8 mouse cellular contexts compared by ENCODE assay signal in the genomic region with DNA sequence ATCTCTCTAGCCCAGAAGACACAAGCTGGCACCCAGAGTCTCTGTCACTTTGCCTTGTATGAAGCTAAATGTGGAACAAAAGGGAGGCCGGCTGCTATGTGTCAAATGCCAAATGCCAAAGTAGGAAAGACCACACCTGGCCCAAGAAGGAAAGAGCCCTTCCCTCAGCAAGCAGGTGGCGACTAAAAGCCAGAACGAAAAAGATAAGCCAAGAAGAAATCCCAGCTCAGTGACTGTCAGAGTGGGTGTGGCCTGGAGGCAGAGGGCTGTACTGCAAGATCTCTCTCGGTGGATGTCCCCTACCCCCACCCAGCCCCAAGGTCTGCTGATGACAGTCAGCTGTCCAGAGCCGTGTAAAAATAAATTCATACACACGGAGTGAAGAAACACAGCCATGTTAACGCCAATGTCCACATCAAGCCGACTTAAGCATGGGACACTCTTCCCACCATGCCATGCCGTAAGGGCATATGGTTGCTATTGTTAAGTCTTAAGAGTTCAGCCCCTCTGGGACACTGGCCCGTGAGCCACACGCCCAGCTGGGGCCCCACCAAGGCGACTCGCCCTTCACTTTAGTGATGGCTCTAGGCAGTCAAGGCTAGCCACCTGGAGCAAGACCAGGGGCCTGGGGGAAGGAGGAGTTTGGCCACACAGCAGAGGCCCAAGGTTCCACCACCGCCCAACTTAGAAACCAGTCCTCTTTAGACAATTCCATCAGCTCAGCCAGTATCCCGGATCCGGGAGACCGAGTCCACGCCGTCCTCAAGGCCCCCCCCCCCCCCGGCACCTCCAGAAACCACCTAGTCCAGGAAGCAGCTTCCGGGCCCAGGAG. TPM values are rescaled to one million over a fixed set of nuclear protein-coding genes. Genes with fewer than 3 reads are reported as not detected.
A peak's percentile ranks its signal among the peaks of the same experiment; 100 is the strongest.
DNase-seq lines count a peak whose midpoint lies in the region; ATAC-seq and TF ChIP-seq lines count a peak whose summit lies in the region.

No protein-coding gene starts in this region.

- ATAC-seq in midbrain, embryonic 13.5 days = peak; percentile 46
- ATAC-seq in activated CD4-positive, CD25-positive, alpha-beta regulatory T cell, adult 4 months = no peak

- H3K36me3 ChIP-seq in midbrain, embryonic 13.5 days = peaks cover 35% of the 10 kb centered on the region

- 6% methylated on average over 21 of the region's 21 CpGs for WGBS in midbrain, embryonic 13.5 days

- peak overlapping the region; percentile 81 for H3K27ac ChIP-seq in left cerebral cortex, adult 2 months
- peak overlapping the region; percentile 95 for H3K27ac ChIP-seq in midbrain, embryonic 13.5 days

- peak overlapping the region; percentile 94 for H3K4me2 ChIP-seq in midbrain, embryonic 13.5 days (replicated peaks)

- TF ChIP-seq CTCF in left cerebral cortex, adult 2 months (IDR thresholded peaks at IDR 0.05) = peak; percentile 35

- H3K4me1 ChIP-seq in midbrain, embryonic 13.5 days (replicated peaks) = peaks cover 68% of the 10 kb centered on the region

- intact Hi-C loops in left cerebral cortex, adult 2 months (cut with DNase I) = no loop called here
- intact Hi-C loops in gastrocnemius, postnatal 14 days (cut with DNase I; ENCODE audit: low total_unique reads) = no loop called here

- H3K9me3 ChIP-seq in midbrain, embryonic 13.5 days = no peaks in the 10 kb centered on the region

- peak overlapping the region; percentile 100 for H3K9ac ChIP-seq in midbrain, embryonic 13.5 days (replicated peaks)

- no peak for DNase-seq in left cerebral cortex, adult 2 months (ENCODE audit: extremely low spot score in 1 of 2, low spot score in 2 of 2)
- no peak for DNase-seq in left cerebral cortex, adult 11 months (ENCODE audit: low spot score)
- peak; percentile 83 for DNase-seq in adrenal gland, postnatal 14 days
- DNase-seq in gastrocnemius, postnatal 14 days = peak; percentile 69
- DNase-seq in kidney, postnatal 10 days = peak; percentile 67
- no peak for DNase-seq in right cerebral cortex, adult 2 months (ENCODE audit: low spot score in 2 of 2)

- H3K4me3 ChIP-seq in left cerebral cortex, adult 2 months = peak overlapping the region; percentile 63
- peak overlapping the region; percentile 95 for H3K4me3 ChIP-seq in midbrain, embryonic 13.5 days (replicated peaks)

- peaks cover 6% of the 10 kb centered on the region for H3K27me3 ChIP-seq in midbrain, embryonic 13.5 days

RNA-seq across cellular contexts. Expression of a gene that starts 1.7 kb away (rescaled TPM):
- total RNA-seq in left cerebral cortex, adult 2 months (2021) = 100 to 1,000 TPM; 144 to 157 TPM
- total RNA-seq in adrenal gland, postnatal 14 days (2021) = 245 and 247 TPM in 2 replicates
- total RNA-seq in gastrocnemius, postnatal 14 days (2021) = 10 to 100 TPM; 78.3 to 89.4 TPM
- 55.9 and 61.1 TPM in 2 replicates for polyA plus RNA-seq in midbrain, embryonic 13.5 days (2015; fragmentation: Nextera tagmentation; extraction: Ambion mirVana)
- 10 to 100 TPM; 17.3 to 23.5 TPM for polyA plus RNA-seq in activated CD4-positive, CD25-positive, alpha-beta regulatory T cell, adult 4 months (2017; shearing (Covaris generic))

RNA-seq across cellular contexts. Expression of a gene that starts 5.7 kb away (rescaled TPM):
- 1 to 10 TPM; 1.1 to 1.2 TPM for total RNA-seq in left cerebral cortex, adult 2 months (2021)
- 2.8 and 4.6 TPM in 2 replicates for total RNA-seq in adrenal gland, postnatal 14 days (2021)
- total RNA-seq in gastrocnemius, postnatal 14 days (2021) = 1 to 10 TPM; 1.3 to 2.1 TPM
- 2.8 and 3.3 TPM in 2 replicates for polyA plus RNA-seq in midbrain, embryonic 13.5 days (2015; fragmentation: Nextera tagmentation; extraction: Ambion mirVana)
- polyA plus RNA-seq in activated CD4-positive, CD25-positive, alpha-beta regulatory T cell, adult 4 months (2017; shearing (Covaris generic)) = 1 to 10 TPM; 2.2 to 2.6 TPM

RNA-seq across cellular contexts. Expression of a gene that starts 28.5 kb away (rescaled TPM):
- 10 to 100 TPM; 19.7 to 21.5 TPM for total RNA-seq in left cerebral cortex, adult 2 months (2021)
- 48.4 and 54.1 TPM in 2 replicates for total RNA-seq in adrenal gland, postnatal 14 days (2021)
- total RNA-seq in gastrocnemius, postnatal 14 days (2021) = 10 to 100 TPM; 16.9 to 18.7 TPM
- 83.0 and 96.5 TPM in 2 replicates for polyA plus RNA-seq in midbrain, embryonic 13.5 days (2015; fragmentation: Nextera tagmentation; extraction: Ambion mirVana)
- polyA plus RNA-seq in activated CD4-positive, CD25-positive, alpha-beta regulatory T cell, adult 4 months (2017; shearing (Covaris generic)) = 10 to 100 TPM; 38.7 to 44.6 TPM

RNA-seq across cellular contexts. Expression of a gene that starts 47.3 kb away (rescaled TPM):
- 100 to 1,000 TPM; 280 to 294 TPM for total RNA-seq in left cerebral cortex, adult 2 months (2021)
- 29.1 and 33.0 TPM in 2 replicates for total RNA-seq in adrenal gland, postnatal 14 days (2021)
- total RNA-seq in gastrocnemius, postnatal 14 days (2021) = 10 to 100 TPM; 10.9 to 14.4 TPM
- 20.2 and 22.0 TPM in 2 replicates for polyA plus RNA-seq in midbrain, embryonic 13.5 days (2015; fragmentation: Nextera tagmentation; extraction: Ambion mirVana)
- polyA plus RNA-seq in activated CD4-positive, CD25-positive, alpha-beta regulatory T cell, adult 4 months (2017; shearing (Covaris generic)) = 1 to 10 TPM; 2.3 to 2.5 TPM

RNA-seq across cellular contexts. Expression of a gene that starts 53.1 kb away (rescaled TPM):
- 10 to 100 TPM; 16.2 to 16.5 TPM for total RNA-seq in left cerebral cortex, adult 2 months (2021)
- total RNA-seq in adrenal gland, postnatal 14 days (2021) = 34.1 and 37.6 TPM in 2 replicates
- 100 to 1,000 TPM; 462 to 471 TPM for total RNA-seq in gastrocnemius, postnatal 14 days (2021)
- 1.1 and 1.5 TPM in 2 replicates for polyA plus RNA-seq in midbrain, embryonic 13.5 days (2015; fragmentation: Nextera tagmentation; extraction: Ambion mirVana)
- polyA plus RNA-seq in activated CD4-positive, CD25-positive, alpha-beta regulatory T cell, adult 4 months (2017; shearing (Covaris generic)) = 1 to 10 TPM in 1 of 2 experiments, under 1 TPM in 1; 0.86 to 1.3 TPM

Comparison
In these comparisons a context has a peak if more than half of its experiments do, and no peak if none do; other contexts are left out.
1. DNase-seq: peak in adrenal gland, postnatal 14 days (single experiment), gastrocnemius, postnatal 14 days (single experiment) and kidney, postnatal 10 days (single experiment); none in left cerebral cortex, adult 2 months (0 of 2), left cerebral cortex, adult 11 months (single experiment) and right cerebral cortex, adult 2 months (0 of 2).